In genomic region chr5:30201521-30201920, GRCm38 (mm10) we compare ENCODE assay signal across 8 mouse cellular contexts. TPM values are rescaled to one million over a fixed set of nuclear protein-coding genes. Genes with fewer than 3 reads are reported as not detected.
DNase-seq lines count a peak whose midpoint lies in the region; ATAC-seq and TF ChIP-seq lines count a peak whose summit lies in the region.
"Had no signal": no experiment of that assay in that cellular context is flagged by ENCODE, and none has a peak within 500 bp of the region (broad histone marks: within the 10 kb centered on the region; RNA-seq: fewer than 3 reads in every experiment).

No protein-coding gene starts in this region.

- no peak overlapping the region for H3K27ac ChIP-seq in liver, embryonic 14.5 days
- no peak overlapping the region for H3K27ac ChIP-seq in liver, embryonic 12.5 days

- no peak overlapping the region for H3K9ac ChIP-seq in liver, embryonic 14.5 days (replicated peaks)
- no peak overlapping the region for H3K9ac ChIP-seq in liver, embryonic 12.5 days

- H3K9me3 ChIP-seq in liver, embryonic 14.5 days (ENCODE audit: control insufficient read depth, low read length) = no peaks in the 10 kb centered on the region
- no peaks in the 10 kb centered on the region for H3K9me3 ChIP-seq in liver, embryonic 12.5 days (replicated peaks)

- H3K36me3 ChIP-seq in liver, embryonic 14.5 days (replicated peaks; ENCODE audit: control insufficient read depth, insufficient read depth, low read depth) = no peaks in the 10 kb centered on the region
- no peaks in the 10 kb centered on the region for H3K36me3 ChIP-seq in liver, embryonic 12.5 days

- 33% methylated on average over 5 of the region's 5 CpGs for WGBS in liver, embryonic 14.5 days (ENCODE audit: insufficient replicate concordance)
- WGBS in liver, embryonic 12.5 days (ENCODE audit: insufficient replicate concordance) = 36% methylated on average over 5 of the region's 5 CpGs

- no peak for ATAC-seq in liver, embryonic 14.5 days (ENCODE audit: insufficient read depth)
- ATAC-seq in liver, embryonic 12.5 days = no peak

- no peak for DNase-seq in liver, embryonic 14.5 days (ENCODE audit: low read depth in 3 of 3, low spot score in 3 of 3)
- peak; percentile 66 for DNase-seq in ZHBTc4 (ENCODE audit: low read depth, low spot score)
- DNase-seq in embryo, embryonic 9.5 days (ENCODE audit: extremely low spot score) = peak; percentile 8
- peak; percentile 45 for DNase-seq in kidney, postnatal 14 days
- peak; percentile 46 for DNase-seq in lung, postnatal 36 days
- DNase-seq in urinary bladder, postnatal 4 days (ENCODE audit: low spot score in 2 of 2) = no peak

- no peak overlapping the region for H3K4me2 ChIP-seq in liver, embryonic 14.5 days (ENCODE audit: low read depth)
- no peak overlapping the region for H3K4me2 ChIP-seq in liver, embryonic 12.5 days

- TF ChIP-seq CTCF in liver, embryonic 14.5 days (IDR thresholded peaks at IDR 0.05; ENCODE audit: low read depth) = peak; percentile 73

- no peak overlapping the region for H3K4me3 ChIP-seq in liver, embryonic 14.5 days (ENCODE audit: insufficient read depth in 1 of 2, low read depth in 2 of 2, low read length in 2 of 2)
- H3K4me3 ChIP-seq in liver, embryonic 12.5 days = no peak overlapping the region

- no peaks in the 10 kb centered on the region for H3K27me3 ChIP-seq in liver, embryonic 14.5 days (ENCODE audit: control insufficient read depth, insufficient read depth, low read length)
- H3K27me3 ChIP-seq in liver, embryonic 12.5 days (replicated peaks) = no peaks in the 10 kb centered on the region

- 0 out of 4 replicates have a peak, but pooled peaks cover 0 to 3% of the 10 kb centered on the region in 2 experiments for H3K4me1 ChIP-seq in liver, embryonic 14.5 days (replicated peaks; ENCODE audit: control insufficient read depth in 2 of 2, insufficient read depth in 2 of 2, low read length in 1 of 2)
- H3K4me1 ChIP-seq in liver, embryonic 12.5 days = no peaks in the 10 kb centered on the region

- TF ChIP-seq EP300 in liver, embryonic 14.5 days (IDR thresholded peaks at IDR 0.05; ENCODE audit: low read depth) = no peak

RNA-seq across cellular contexts. Expression of gene Adgrf3, which starts 4.0 kb away (rescaled TPM):
- polyA plus RNA-seq in liver, embryonic 14.5 days (2012; rRNA removed) = 0.01 and 0.02 TPM in 2 replicates
- polyA plus RNA-seq in liver, embryonic 14.5 days (2014; fragmentation: Nextera tagmentation; extraction: Ambion mirVana) = not detected in 2 replicates
- polyA plus RNA-seq in liver, embryonic 12.5 days (2016; fragmentation: Nextera tagmentation; extraction: Ambion mirVana) = not detected in 2 replicates
- polyA plus RNA-seq: frontal cortex, adult 2 months had no signal

RNA-seq across cellular contexts. Expression of gene Selenoi, which starts 30.9 kb away (rescaled TPM):
- 13.3 and 13.5 TPM in 2 replicates for polyA plus RNA-seq in liver, embryonic 14.5 days (2012; rRNA removed)
- 12.5 and 14.8 TPM in 2 replicates for polyA plus RNA-seq in liver, embryonic 14.5 days (2014; fragmentation: Nextera tagmentation; extraction: Ambion mirVana)
- polyA plus RNA-seq in liver, embryonic 12.5 days (2016; fragmentation: Nextera tagmentation; extraction: Ambion mirVana) = 20.2 and 22.0 TPM in 2 replicates

RNA-seq across cellular contexts. Expression of gene Hadhb, which starts 46.5 kb away (rescaled TPM):
- polyA plus RNA-seq in liver, embryonic 14.5 days (2012; rRNA removed) = 42.0 and 60.7 TPM in 2 replicates
- 123 and 126 TPM in 2 replicates for polyA plus RNA-seq in liver, embryonic 14.5 days (2014; fragmentation: Nextera tagmentation; extraction: Ambion mirVana)
- polyA plus RNA-seq in liver, embryonic 12.5 days (2016; fragmentation: Nextera tagmentation; extraction: Ambion mirVana) = 113 and 116 TPM in 2 replicates

RNA-seq across cellular contexts. Expression of gene Hadha, which starts 46.6 kb away (rescaled TPM):
- 28.3 and 40.0 TPM in 2 replicates for polyA plus RNA-seq in liver, embryonic 14.5 days (2012; rRNA removed)
- polyA plus RNA-seq in liver, embryonic 14.5 days (2014; fragmentation: Nextera tagmentation; extraction: Ambion mirVana) = 73.9 and 84.9 TPM in 2 replicates
- polyA plus RNA-seq in liver, embryonic 12.5 days (2016; fragmentation: Nextera tagmentation; extraction: Ambion mirVana) = 92.2 and 103 TPM in 2 replicates

Comparison
In these comparisons a context has a peak if more than half of its experiments do, and no peak if none do; other contexts are left out.
1. DNase-seq: peak in ZHBTc4 (single experiment), embryo, embryonic 9.5 days (single experiment), kidney, postnatal 14 days (single experiment) and lung, postnatal 36 days (single experiment); none in liver, embryonic 14.5 days (0 of 3) and urinary bladder, postnatal 4 days (0 of 2).